Mouse (Mus musculus) limb, embryonic 15.5 days (tissue): ENCODE results near the gene Tcf3. TPM values are rescaled to one million over a fixed set of nuclear protein-coding genes. Genes with fewer than 3 reads are reported as not detected.

Experiments
- ATAC-seq: fragments of 200-750 bp; cut with Nextera tagmentation; 2 replicates; pipeline ENCODE4 v1.8.0; 2017; ENCODE audit warnings: low read depth, moderate TSS enrichment; ENCODE audit not compliant: insufficient number of reproducible peaks, low FRiP score, low TSS enrichment
- H3K27ac ChIP-seq: fragments of 300-500 bp; sonication (generic); 2 replicates; pipeline ENCODE4 v1.5.1; 2015; ENCODE audit warnings: moderate library complexity, mild to moderate bottlenecking, inconsistent platforms
- H3K27me3 ChIP-seq: fragments of 300-500 bp; sonication (generic); 2 replicates; pipeline ENCODE4 v1.6.1; 2015; ENCODE audit warnings: inconsistent platforms
- H3K36me3 ChIP-seq: fragments of 300-500 bp; sonication (generic); 2 replicates; pipeline ENCODE4 v1.6.1; 2015; ENCODE audit warnings: inconsistent platforms
- H3K4me1 ChIP-seq: fragments of 300-500 bp; sonication (generic); 2 replicates; pipeline ENCODE4 v1.6.1; 2015; ENCODE audit warnings: inconsistent platforms
- H3K4me2 ChIP-seq: fragments of 300-500 bp; sonication (generic); 2 replicates; pipeline ENCODE4 v1.6.1; 2015; ENCODE audit warnings: mild to moderate bottlenecking, inconsistent platforms
- H3K4me3 ChIP-seq: fragments of 300-500 bp; sonication (generic); 2 replicates; pipeline ENCODE4 v1.5.1; 2015; ENCODE audit warnings: mild to moderate bottlenecking, inconsistent platforms
- H3K9ac ChIP-seq: fragments of 300-500 bp; sonication (generic); 2 replicates; pipeline ENCODE4 v1.6.1; 2015; ENCODE audit warnings: inconsistent platforms
- H3K9me3 ChIP-seq: fragments of 300-500 bp; sonication (generic); 2 replicates; pipeline ENCODE4 v1.6.1; 2016; ENCODE audit warnings: inconsistent platforms
- WGBS: fragments of 180-500 bp; shearing (Covaris S2); methylation state at CpG from one replicate; pipeline ENCODE4 v1.1.7; 2015; 5-methylcytosine and 5-hydroxymethylcytosine counted together
- polyA plus RNA-seq: library from polyadenylated mRNA; unstranded; fragments of >200 nt; fragmentation: Nextera tagmentation; extraction: Ambion mirVana; gene quantifications from 2 replicates; pipeline ENCODE4 v1.2.1, GENCODE M21; 2015

Gene Tcf3
- polyA plus RNA-seq, 1 experiment from 2014 or later: 110 TPM

DNA sequence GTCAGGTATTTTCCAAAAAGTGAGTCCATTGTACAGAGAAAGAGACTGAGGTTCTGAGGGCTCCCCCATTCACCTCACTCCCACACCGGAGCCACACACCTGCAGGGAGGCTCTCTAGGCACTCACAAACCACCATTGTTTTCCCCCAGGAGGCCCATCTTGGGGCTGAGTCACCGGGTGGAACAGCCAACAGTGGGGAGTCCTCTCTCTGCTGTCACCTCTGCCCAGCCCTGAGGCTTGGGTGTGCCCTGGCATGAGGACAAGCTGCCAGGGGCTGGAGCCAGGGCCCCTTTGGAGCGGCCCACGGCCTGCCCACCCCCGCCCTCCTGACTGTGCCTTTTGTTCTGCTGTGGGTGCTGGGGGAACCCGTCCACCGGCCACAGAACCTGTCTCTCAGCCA is 2.3 kb upstream of the Tcf3 start:
- 47% methylated on average over 7 of the region's 7 CpGs for WGBS

DNA sequence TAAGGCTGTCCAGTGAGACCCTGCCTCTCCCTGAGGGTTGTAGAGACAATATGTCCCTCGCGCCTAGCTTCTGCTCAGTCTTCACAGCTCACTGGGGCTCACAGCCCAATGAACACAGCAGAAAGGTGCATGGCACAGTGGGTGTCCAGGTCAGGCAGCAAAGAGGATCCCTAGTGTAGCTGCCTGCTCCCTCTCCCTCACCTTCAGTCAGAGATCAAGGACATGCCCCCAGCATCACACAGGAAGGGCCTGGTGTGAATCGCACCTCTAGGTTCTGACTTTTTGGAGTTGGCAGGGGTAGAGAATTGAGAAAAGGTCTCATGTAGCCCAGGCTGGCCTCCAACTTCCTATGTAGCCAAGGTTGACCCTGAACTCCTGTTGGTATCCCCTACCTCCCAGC is 1.4 kb upstream of the Tcf3 start:
- no peaks in the 10 kb centered on the region for H3K9me3 ChIP-seq
- H3K9ac ChIP-seq: no peak overlapping the region
- no peak overlapping the region for H3K4me2 ChIP-seq
- no peak for ATAC-seq
- H3K4me1 ChIP-seq: peaks cover 41% of the 10 kb centered on the region
- no peak overlapping the region for H3K27ac ChIP-seq
- H3K27me3 ChIP-seq: peaks cover 7% of the 10 kb centered on the region
- H3K36me3 ChIP-seq: peaks cover 15% of the 10 kb centered on the region
- WGBS: 86% methylated on average over 3 of the region's 3 CpGs
- no peak overlapping the region for H3K4me3 ChIP-seq

More for the DNA sequence above, 2.3 kb upstream of the Tcf3 start:
- H3K4me3 ChIP-seq: no peak overlapping the region
- peaks cover 32% of the 10 kb centered on the region for H3K4me1 ChIP-seq
- H3K9me3 ChIP-seq: no peaks in the 10 kb centered on the region
- H3K9ac ChIP-seq: 0 out of 2 replicates have a peak overlapping the region, but pooled peaks have one; percentile 7
- no peak for ATAC-seq
- peak overlapping the region; percentile 60 for H3K27ac ChIP-seq
- no peak overlapping the region for H3K4me2 ChIP-seq
- peaks cover 7% of the 10 kb centered on the region for H3K27me3 ChIP-seq
- H3K36me3 ChIP-seq: 0 out of 2 replicates have a peak, but pooled peaks cover 6% of the 10 kb centered on the region

DNA sequence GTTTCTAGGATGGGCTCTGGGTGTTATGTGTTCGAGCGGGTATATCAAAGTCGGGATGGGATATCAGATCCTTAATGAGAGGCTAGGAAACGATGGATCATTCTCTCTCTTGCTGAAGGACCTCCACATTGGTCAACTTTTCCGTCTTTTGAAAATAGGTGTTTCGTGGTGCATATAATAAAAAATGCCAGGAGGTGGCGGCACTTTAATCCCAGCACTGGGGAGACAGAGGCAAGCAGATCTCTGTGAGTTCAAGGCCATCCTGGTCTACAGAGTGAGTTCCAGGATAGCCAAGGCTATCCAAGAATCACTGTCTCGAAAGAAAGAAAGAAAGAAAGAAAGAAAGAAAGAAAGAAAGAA is 766 bp upstream of the Tcf3 start:
- Histone ChIP-seq H3K36me3 (peaks cover 21% of the 10 kb centered on the region), H3K4me1 (peaks cover 41% of the 10 kb centered on the region), H3K27me3 (peaks cover 7% of the 10 kb centered on the region), H3K27ac (0 out of 2 replicates have a peak overlapping the region, but pooled peaks have one; percentile 22), H3K4me3 (peak overlapping the region; percentile 96), H3K9ac (no peak overlapping the region), H3K4me2 (no peak overlapping the region), H3K9me3 (no peaks in the 10 kb centered on the region)
- 9% methylated on average over 8 of the region's 8 CpGs for WGBS
- ATAC-seq: no peak

DNA sequence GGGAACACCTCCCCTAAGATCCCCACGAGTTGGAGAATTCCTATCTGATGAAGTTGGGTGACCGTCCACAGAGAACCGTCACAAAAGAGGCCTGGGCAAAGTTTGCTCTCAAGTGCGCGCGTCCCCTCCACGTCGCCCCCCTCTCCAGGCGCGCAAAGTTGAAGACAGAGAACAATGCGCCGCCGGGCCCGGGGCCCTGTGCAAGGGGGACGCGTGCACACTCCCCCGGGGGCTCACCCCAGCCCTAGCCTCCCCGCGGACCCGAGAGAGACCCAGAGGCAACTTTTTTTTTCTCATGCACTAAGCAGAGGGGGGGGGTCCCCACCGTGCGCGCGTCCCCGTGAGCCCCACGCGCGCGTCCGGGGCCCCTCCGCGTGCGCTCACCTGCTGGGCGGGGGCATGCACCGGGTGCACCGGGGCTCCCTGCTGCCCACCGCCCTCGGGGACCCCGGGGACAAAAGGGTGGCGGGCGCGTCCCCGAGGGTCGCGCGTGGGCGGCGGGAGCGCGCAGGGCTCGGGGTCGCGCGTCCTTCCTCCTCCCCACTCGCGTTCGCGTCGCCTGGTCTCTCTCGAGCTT is 423 bp downstream of the Tcf3 start:
- Histone ChIP-seq H3K9me3 (no peaks in the 10 kb centered on the region), H3K9ac (peak overlapping the region; percentile 99), H3K4me2 (peak overlapping the region; percentile 65), H3K27me3 (peaks cover 2% of the 10 kb centered on the region), H3K36me3 (peaks cover 33% of the 10 kb centered on the region), H3K4me1 (peaks cover 39% of the 10 kb centered on the region), H3K27ac (peak overlapping the region; percentile 94), H3K4me3 (peak overlapping the region; percentile 96)
- no peak for ATAC-seq
- WGBS: under 1% methylated on average over 57 of the region's 60 CpGs

DNA sequence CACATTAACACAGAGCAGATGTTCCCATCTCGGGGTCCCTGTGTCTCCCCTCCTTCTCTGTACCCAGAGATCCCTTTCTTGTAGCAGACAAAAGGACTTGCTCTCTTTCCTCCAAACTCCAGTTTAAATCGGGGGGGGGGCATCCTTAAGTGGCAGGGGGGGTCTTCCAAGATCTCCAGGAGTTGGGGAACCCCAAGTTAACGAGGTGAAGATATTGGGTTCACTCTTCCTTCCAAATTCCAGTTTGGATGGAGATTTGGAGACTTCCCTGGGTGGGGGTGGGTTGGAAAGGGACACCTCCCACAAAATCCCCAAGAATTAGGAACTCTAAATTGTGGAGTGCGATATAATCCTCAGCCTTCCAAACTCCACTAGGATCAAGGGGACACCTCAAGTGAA is 1.1 kb downstream of the Tcf3 start:
- Histone ChIP-seq H3K36me3 (peaks cover 39% of the 10 kb centered on the region), H3K27me3 (no peaks in the 10 kb centered on the region), H3K4me2 (peak overlapping the region; percentile 65), H3K27ac (peak overlapping the region; percentile 94), H3K9me3 (no peaks in the 10 kb centered on the region), H3K9ac (peak overlapping the region; percentile 99), H3K4me1 (peaks cover 38% of the 10 kb centered on the region), H3K4me3 (peak overlapping the region; percentile 96)
- ATAC-seq: no peak
- under 1% methylated on average over 4 of the region's 4 CpGs for WGBS

DNA sequence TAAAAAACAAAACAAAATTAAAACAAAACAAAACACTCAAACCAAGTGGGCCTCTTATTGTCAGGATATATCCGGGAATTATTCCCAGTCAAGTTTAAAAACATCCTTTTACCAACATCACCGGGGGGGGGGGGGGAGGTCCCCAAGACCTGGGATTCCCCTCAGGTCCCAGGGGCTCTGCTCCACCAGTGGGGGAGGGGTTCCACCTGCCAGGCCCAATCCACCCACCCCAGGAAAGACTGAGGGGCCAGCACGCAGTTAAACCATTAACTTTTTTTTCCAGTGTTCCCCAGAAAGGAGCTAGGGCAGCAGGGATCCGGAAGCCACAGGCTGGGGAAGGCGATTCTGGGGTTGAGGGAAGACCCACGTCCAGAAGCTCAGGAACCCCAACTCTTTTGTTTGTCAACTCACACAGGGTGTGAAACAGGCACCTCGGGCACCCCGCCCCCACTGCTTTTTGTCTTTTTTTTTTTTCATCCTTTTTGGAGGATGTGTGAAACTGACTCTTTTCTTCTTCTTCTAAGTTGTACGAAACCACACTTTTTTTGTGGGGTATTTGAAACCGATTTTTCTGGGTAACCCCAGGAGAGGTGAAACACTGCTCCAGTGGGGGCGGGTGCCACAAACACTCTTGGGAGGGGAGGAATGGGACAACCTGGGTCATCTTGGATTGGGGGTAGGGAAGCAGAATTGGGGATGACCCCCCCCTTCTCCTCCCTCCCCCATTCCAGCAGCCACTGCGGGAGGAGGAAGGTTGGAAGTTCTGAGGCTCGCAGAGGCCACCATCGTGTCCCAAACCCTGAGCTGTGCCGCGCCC is 1.7 kb downstream of the Tcf3 start:
- whole genome bisulfite sequencing: 10% methylated on average over 16 of the region's 16 CpGs
- Histone ChIP-seq H3K4me1 (peaks cover 38% of the 10 kb centered on the region), H3K27me3 (no peaks in the 10 kb centered on the region), H3K9ac (peak overlapping the region; percentile 99), H3K4me2 (peak overlapping the region; percentile 65), H3K4me3 (peak overlapping the region; percentile 96), H3K36me3 (peaks cover 46% of the 10 kb centered on the region), H3K27ac (peak overlapping the region; percentile 94), H3K9me3 (no peaks in the 10 kb centered on the region)
- ATAC-seq: no peak

DNA sequence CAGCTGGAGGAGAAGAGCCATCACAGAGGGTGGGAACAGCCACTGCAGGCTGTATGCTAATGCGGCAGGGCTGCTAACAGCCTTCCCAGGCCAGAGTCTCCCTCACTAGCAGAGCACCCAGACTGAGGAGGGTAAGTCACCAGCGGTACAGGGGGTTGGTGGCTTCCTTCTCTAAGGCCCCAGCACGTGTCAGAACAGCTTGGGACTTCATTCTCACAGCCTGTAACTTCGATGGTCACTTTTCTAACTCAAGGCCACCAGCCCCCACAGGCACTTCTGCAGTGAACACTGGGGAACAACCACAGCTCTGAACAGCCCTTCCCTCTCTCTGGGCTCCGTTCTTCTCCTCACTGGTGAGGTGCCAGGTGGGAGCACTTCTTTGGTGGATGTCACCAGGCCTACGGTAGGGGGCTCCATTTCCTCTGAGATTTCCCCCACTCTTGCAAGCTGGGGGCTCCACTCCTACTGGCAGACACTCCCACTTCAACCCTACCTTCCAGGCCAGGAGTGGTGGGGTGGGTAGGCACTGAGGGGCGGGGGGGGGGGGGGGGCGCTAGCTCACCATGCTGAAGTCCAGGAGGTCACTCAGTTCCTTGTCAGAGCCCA is 3.0 kb downstream of the Tcf3 start:
- Histone ChIP-seq H3K9me3 (no peaks in the 10 kb centered on the region; the same call in 1 of the 2 replicates), H3K36me3 (peaks cover 58% of the 10 kb centered on the region), H3K27ac (no peak overlapping the region), H3K4me3 (no peak overlapping the region), H3K4me1 (peaks cover 26% of the 10 kb centered on the region), H3K27me3 (no peaks in the 10 kb centered on the region), H3K9ac (no peak overlapping the region), H3K4me2 (no peak overlapping the region)
- WGBS: 65% methylated on average over 8 of the region's 8 CpGs
- ATAC-seq: no peak

DNA sequence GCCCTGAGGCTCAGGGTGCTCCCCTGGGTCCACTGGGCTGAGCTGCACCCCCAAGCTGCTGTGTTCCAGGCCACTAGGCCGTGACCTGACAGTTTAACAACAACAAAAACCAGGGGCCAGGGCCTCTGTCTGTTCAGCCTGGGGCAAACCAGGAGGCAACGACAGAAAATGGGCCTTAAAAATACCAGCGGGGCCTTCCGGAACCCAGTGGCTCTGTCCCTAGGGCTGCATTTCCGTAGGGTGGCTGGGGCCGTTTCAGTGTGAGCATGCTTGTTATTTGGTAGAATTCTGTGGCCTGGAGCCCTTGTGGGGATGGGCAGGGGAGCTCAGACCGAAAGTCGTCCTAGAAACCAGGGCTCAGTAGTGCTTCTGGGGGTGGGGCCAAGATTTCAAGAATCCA is 3.6 kb downstream of the Tcf3 start:
- WGBS: 80% methylated on average over 8 of the region's 8 CpGs
- ATAC-seq: no peak
- no peaks in the 10 kb centered on the region for H3K27me3 ChIP-seq
- peaks cover 65% of the 10 kb centered on the region for H3K36me3 ChIP-seq
- no peaks in the 10 kb centered on the region; the same call in 1 of the 2 replicates for H3K9me3 ChIP-seq
- H3K27ac ChIP-seq: no peak overlapping the region
- no peak overlapping the region for H3K4me3 ChIP-seq
- H3K4me1 ChIP-seq: peaks cover 23% of the 10 kb centered on the region
- H3K9ac ChIP-seq: no peak overlapping the region
- H3K4me2 ChIP-seq: no peak overlapping the region

DNA sequence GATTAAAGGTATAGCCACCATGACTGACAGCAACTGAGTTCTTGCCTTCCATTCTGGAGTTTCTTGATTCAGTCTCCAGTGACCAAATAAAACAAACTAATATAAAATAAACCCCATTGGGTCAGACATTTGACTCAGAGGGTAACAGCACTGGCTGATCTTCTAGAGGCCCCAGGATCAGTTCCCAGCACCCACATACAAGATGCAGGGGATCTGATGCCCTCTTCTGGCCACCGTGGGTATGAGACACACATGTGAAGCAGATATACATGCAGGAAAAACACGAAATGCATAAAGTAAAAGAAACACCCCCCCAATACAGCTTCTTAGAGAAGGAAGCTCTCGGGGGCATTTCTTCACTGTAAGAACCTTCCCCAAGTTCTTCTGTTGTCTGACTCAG is 8.4 kb downstream of the Tcf3 start:
- H3K27ac ChIP-seq: no peak overlapping the region
- no peak overlapping the region for H3K9ac ChIP-seq
- peaks cover 97% of the 10 kb centered on the region for H3K36me3 ChIP-seq
- H3K27me3 ChIP-seq: no peaks in the 10 kb centered on the region
- ATAC-seq: no peak
- no peak overlapping the region for H3K4me2 ChIP-seq
- H3K4me3 ChIP-seq: no peak overlapping the region
- WGBS: 95% methylated on average over 3 of the region's 3 CpGs
- H3K4me1 ChIP-seq: peaks cover 8% of the 10 kb centered on the region
- no peaks in the 10 kb centered on the region; the same call in 1 of the 2 replicates for H3K9me3 ChIP-seq

DNA sequence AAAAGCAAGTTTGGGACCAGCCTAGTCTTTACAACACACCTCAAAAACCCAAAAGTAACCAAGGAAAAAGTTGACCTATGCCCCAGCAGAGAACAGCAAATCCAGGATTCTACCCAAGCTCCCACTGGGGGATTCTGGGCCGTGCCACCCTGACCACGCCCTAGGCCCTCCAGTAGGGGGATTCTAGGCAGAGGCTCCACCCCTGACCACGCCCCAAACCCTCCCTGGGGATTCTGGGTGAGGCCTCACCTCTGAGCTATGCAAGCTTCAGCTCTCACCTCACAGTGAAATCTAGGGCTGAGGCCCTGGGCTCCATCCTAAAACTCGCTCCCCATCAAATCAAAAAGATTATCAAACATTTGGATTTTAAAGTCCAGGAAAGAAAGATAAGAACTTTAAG is 9.9 kb downstream of the Tcf3 start:
- Histone ChIP-seq H3K9me3 (no peaks in the 10 kb centered on the region; the same call in 1 of the 2 replicates), H3K27me3 (no peaks in the 10 kb centered on the region), H3K27ac (no peak overlapping the region), H3K4me2 (no peak overlapping the region), H3K4me1 (peaks cover 17% of the 10 kb centered on the region), H3K9ac (no peak overlapping the region), H3K4me3 (no peak overlapping the region), H3K36me3 (peaks cover 97% of the 10 kb centered on the region)
- ATAC-seq: no peak
- WGBS: 49% methylated on average over 4 of the region's 4 CpGs

DNA sequence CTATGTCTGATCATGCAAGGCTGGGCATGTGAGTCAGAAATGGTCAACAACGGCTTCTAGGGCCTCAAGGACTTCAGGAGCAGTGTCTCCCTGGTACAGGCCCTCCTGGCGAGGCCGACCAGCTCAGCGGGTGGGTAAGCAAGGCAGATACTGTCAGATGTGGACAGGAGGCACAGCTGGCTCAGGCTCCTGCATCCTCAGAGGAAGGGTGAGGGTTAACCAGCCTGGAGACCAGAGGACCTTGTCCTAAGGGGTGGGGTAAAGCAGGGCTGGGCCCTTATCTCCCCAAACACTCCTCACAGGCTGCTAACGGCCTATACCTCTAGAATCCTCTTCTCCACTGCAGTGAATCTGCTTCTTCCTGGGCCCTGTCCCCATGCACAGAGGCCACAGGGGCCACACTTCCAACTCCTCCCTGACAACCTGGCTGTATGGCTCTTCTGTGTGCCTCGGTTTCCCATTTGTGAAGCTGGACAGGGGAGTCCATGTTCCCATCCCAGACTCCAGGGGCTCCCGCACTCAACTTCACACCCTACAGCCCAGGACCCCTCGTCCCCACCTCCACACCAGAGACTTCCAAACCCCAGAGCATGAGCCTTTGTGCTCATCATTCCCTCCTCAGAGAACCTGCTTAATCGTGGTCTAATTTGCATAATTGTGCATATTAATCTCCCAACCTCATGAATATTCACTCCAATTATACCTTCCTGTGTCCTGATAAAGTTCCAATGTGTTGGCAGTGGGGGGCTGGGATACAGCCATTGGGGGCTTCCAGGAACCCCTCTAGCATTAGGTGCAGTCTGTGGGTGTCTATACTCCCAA is 11.6 kb downstream of the Tcf3 start:
- ATAC-seq: no peak

More for the DNA sequence above, 11.6 kb downstream of the Tcf3 start:
- no peak overlapping the region for H3K27ac ChIP-seq
- no peak overlapping the region for H3K9ac ChIP-seq
- H3K9me3 ChIP-seq: no peaks in the 10 kb centered on the region; the same call in 1 of the 2 replicates
- WGBS: 89% methylated on average over 9 of the region's 9 CpGs
- H3K27me3 ChIP-seq: no peaks in the 10 kb centered on the region
- H3K4me3 ChIP-seq: no peak overlapping the region
- peaks cover 97% of the 10 kb centered on the region for H3K36me3 ChIP-seq
- H3K4me1 ChIP-seq: peaks cover 21% of the 10 kb centered on the region
- no peak overlapping the region for H3K4me2 ChIP-seq
